Mouse (Mus musculus) neural tube, embryonic 11.5 days (tissue): ENCODE data around the gene Trim17. TPM values are rescaled to one million over a fixed set of nuclear protein-coding genes. Genes with fewer than 3 reads are reported as not detected.

ENCODE experiments used
- ATAC-seq: fragments of 200-750 bp; cut with Nextera tagmentation; 2 replicates; pipeline ENCODE4 v1.8.0; 2017; ENCODE audit warnings: moderate number of reproducible peaks, mild to moderate bottlenecking, moderate TSS enrichment, moderate library complexity; ENCODE audit not compliant: insufficient read depth, low FRiP score, low TSS enrichment
- DNase-seq: peaks from one replicate; pipeline ENCODE4 v3.0.0-alpha.2; 2015; ENCODE audit warnings: low spot score
- H3K27ac ChIP-seq: fragments of 300-500 bp; sonication (generic); 2 replicates; pipeline ENCODE4 v1.5.1; 2014; ENCODE audit warnings: low read depth, mild to moderate bottlenecking, low read length
- H3K27me3 ChIP-seq: fragments of 300-500 bp; sonication (generic); 2 replicates; pipeline ENCODE4 v1.6.1; 2014; ENCODE audit warnings: mild to moderate bottlenecking, low read length, mixed read lengths; ENCODE audit not compliant: control insufficient read depth, insufficient read depth
- H3K36me3 ChIP-seq: fragments of 300-500 bp; sonication (generic); 2 replicates; pipeline ENCODE4 v1.6.1; 2014; ENCODE audit warnings: mild to moderate bottlenecking, low read length, moderate library complexity, mixed read lengths; ENCODE audit not compliant: control insufficient read depth, insufficient read depth
- H3K4me1 ChIP-seq: fragments of 300-500 bp; sonication (generic); 2 replicates; pipeline ENCODE4 v1.6.1; 2014; ENCODE audit warnings: low read length, mixed read lengths; ENCODE audit not compliant: control insufficient read depth, insufficient read depth
- H3K4me2 ChIP-seq: fragments of 300-500 bp; sonication (generic); 2 replicates; pipeline ENCODE4 v1.6.1; 2014; ENCODE audit warnings: low read depth, mild to moderate bottlenecking, moderate library complexity
- H3K4me3 ChIP-seq: fragments of 300-500 bp; sonication (generic); 2 replicates; pipeline ENCODE4 v1.5.1; 2014; ENCODE audit warnings: low read depth, low read length
- H3K9ac ChIP-seq: fragments of 300-500 bp; sonication (generic); 2 replicates; pipeline ENCODE4 v1.6.1; 2014; ENCODE audit warnings: mild to moderate bottlenecking, low read length
- H3K9me3 ChIP-seq: fragments of 300-500 bp; sonication (generic); 2 replicates; pipeline ENCODE4 v1.6.1; 2016; ENCODE audit warnings: low read length; ENCODE audit not compliant: control insufficient read depth
- WGBS: fragments of 180-500 bp; shearing (Covaris S2); extraction: QIAGEN DNeasy Blood & Tissue Kit; methylation state at CpG from one replicate; pipeline ENCODE4 v1.1.7; 2014; 5-methylcytosine and 5-hydroxymethylcytosine counted together
- polyA plus RNA-seq: library from polyadenylated mRNA; unstranded; fragments of >200 nt; fragmentation: Nextera tagmentation; extraction: Ambion mirVana; gene quantifications from 2 replicates; pipeline ENCODE4 v1.2.1, GENCODE M21; 2014

The Trim17 gene
- polyA plus RNA-seq = 0.74 and 0.88 TPM in 2 replicates

GRCm38 (mm10) chr11:58954420-58955142, at the start of gene Trim17, which contains the start of gene Hist3h2a:
TSS of gene Trim17 (plus strand) at chr11:58954685.
TSS of gene Hist3h2a (plus strand) at chr11:58954685.
- WGBS = under 1% methylated on average over 46 of the region's 49 CpGs

GRCm38 (mm10) chr11:58904838-58905237, 49.6 kb upstream of the Trim17 start:
- H3K4me3 ChIP-seq = no peak overlapping the region
- H3K4me1 ChIP-seq = peaks cover 6% of the 10 kb centered on the region; the same call in 1 of the 2 replicates
- H3K36me3 ChIP-seq = no peaks in the 10 kb centered on the region
- H3K9ac ChIP-seq = no peak overlapping the region
- no peaks in the 10 kb centered on the region for H3K9me3 ChIP-seq
- no peaks in the 10 kb centered on the region for H3K27me3 ChIP-seq
- DNase-seq = peak; percentile 32
- no peak for ATAC-seq
- 45% methylated on average over 6 of the region's 6 CpGs for WGBS
- H3K27ac ChIP-seq = no peak overlapping the region
- H3K4me2 ChIP-seq = no peak overlapping the region

More at GRCm38 (mm10) chr11:58954420-58955142, at the start of gene Trim17, which contains the start of gene Hist3h2a:
- H3K27me3 ChIP-seq = no peaks in the 10 kb centered on the region
- DNase-seq (peak; percentile 85), ATAC-seq (peak; percentile 86)
- no peaks in the 10 kb centered on the region for H3K36me3 ChIP-seq
- no peaks in the 10 kb centered on the region for H3K9me3 ChIP-seq
- H3K27ac ChIP-seq = peak within 1 kb of the TSS; percentile 86
- H3K4me1 ChIP-seq = peaks cover 23% of the 10 kb centered on the region
- peak within 1 kb of the TSS; percentile 86 for H3K4me3 ChIP-seq
- H3K4me2 ChIP-seq = peak within 1 kb of the TSS; percentile 89
- H3K9ac ChIP-seq = peak within 1 kb of the TSS; percentile 93

GRCm38 (mm10) chr11:58913776-58914175, 40.7 kb upstream of the Trim17 start:
- ATAC-seq = no peak
- no peak overlapping the region for H3K4me2 ChIP-seq

GRCm38 (mm10) chr11:58914461-58915028, 39.9 kb upstream of the Trim17 start:
- Histone ChIP-seq H3K4me2 (peak overlapping the region; percentile 36), H3K4me1 (no peaks in the 10 kb centered on the region), H3K4me3 (0 out of 2 replicates have a peak overlapping the region, but pooled peaks have one; percentile 19), H3K27ac (no peak overlapping the region), H3K36me3 (no peaks in the 10 kb centered on the region), H3K27me3 (no peaks in the 10 kb centered on the region), H3K9me3 (no peaks in the 10 kb centered on the region), H3K9ac (0 out of 2 replicates have a peak overlapping the region, but pooled peaks have one; percentile 40)
- DNase-seq (peak; percentile 35), ATAC-seq (no peak)
- 21% methylated on average over 17 of the region's 17 CpGs for WGBS

More at GRCm38 (mm10) chr11:58913776-58914175, 40.7 kb upstream of the Trim17 start:
- H3K27me3 ChIP-seq = no peaks in the 10 kb centered on the region
- 83% methylated on average over 1 of the region's 1 CpGs for WGBS
- no peaks in the 10 kb centered on the region for H3K4me1 ChIP-seq
- no peak overlapping the region for H3K9ac ChIP-seq
- no peaks in the 10 kb centered on the region for H3K36me3 ChIP-seq
- no peak overlapping the region for H3K4me3 ChIP-seq
- H3K27ac ChIP-seq = no peak overlapping the region
- H3K9me3 ChIP-seq = no peaks in the 10 kb centered on the region
- DNase-seq = no peak

GRCm38 (mm10) chr11:58916879-58917744, 37.4 kb upstream of the Trim17 start:
- no peak overlapping the region for H3K9ac ChIP-seq
- no peak overlapping the region for H3K4me3 ChIP-seq
- 53% methylated on average over 14 of the region's 14 CpGs for WGBS
- ATAC-seq = no peak
- H3K27me3 ChIP-seq = no peaks in the 10 kb centered on the region
- no peaks in the 10 kb centered on the region for H3K4me1 ChIP-seq
- H3K9me3 ChIP-seq = no peaks in the 10 kb centered on the region
- H3K36me3 ChIP-seq = no peaks in the 10 kb centered on the region
- no peak overlapping the region for H3K27ac ChIP-seq
- peak; percentile 47 for DNase-seq
- H3K4me2 ChIP-seq = no peak overlapping the region

- ATAC-seq (no peak), DNase-seq (no peak)
- 87% methylated on average over 12 of the region's 12 CpGs for WGBS
- no peaks in the 10 kb centered on the region for H3K27me3 ChIP-seq
- no peaks in the 10 kb centered on the region for H3K36me3 ChIP-seq
- H3K9me3 ChIP-seq = no peaks in the 10 kb centered on the region
- H3K4me3 ChIP-seq = no peak within 1 kb of the TSS
- no peaks in the 10 kb centered on the region for H3K4me1 ChIP-seq
- no peak within 1 kb of the TSS for H3K27ac ChIP-seq
- H3K9ac ChIP-seq = no peak within 1 kb of the TSS
- H3K4me2 ChIP-seq = no peak within 1 kb of the TSS
Measured at GRCm38 (mm10) chr11:58917745-58918366, 36.6 kb upstream of the Trim17 start, which contains the start of gene Btnl10. TSS of gene Btnl10 (plus strand) at chr11:58917908.

- H3K36me3 ChIP-seq = no peaks in the 10 kb centered on the region
- no peak overlapping the region for H3K4me2 ChIP-seq
- DNase-seq (no peak), ATAC-seq (no peak)
- no peak overlapping the region for H3K4me3 ChIP-seq
- H3K27ac ChIP-seq = no peak overlapping the region
- no peaks in the 10 kb centered on the region for H3K4me1 ChIP-seq
- no peaks in the 10 kb centered on the region for H3K9me3 ChIP-seq
- 73% methylated on average over 5 of the region's 5 CpGs for WGBS
- H3K27me3 ChIP-seq = no peaks in the 10 kb centered on the region
- H3K9ac ChIP-seq = no peak overlapping the region
Measured at GRCm38 (mm10) chr11:58918759-58919158, 35.7 kb upstream of the Trim17 start.

- DNase-seq (no peak), ATAC-seq (no peak)
- H3K4me2 ChIP-seq = no peak overlapping the region
- H3K27ac ChIP-seq = no peak overlapping the region
- H3K27me3 ChIP-seq = no peaks in the 10 kb centered on the region
- no peaks in the 10 kb centered on the region for H3K4me1 ChIP-seq
- no peaks in the 10 kb centered on the region for H3K36me3 ChIP-seq
- no peak overlapping the region for H3K9ac ChIP-seq
- no peaks in the 10 kb centered on the region for H3K9me3 ChIP-seq
- 84% methylated on average over 9 of the region's 9 CpGs for WGBS
- H3K4me3 ChIP-seq = no peak overlapping the region
Measured at GRCm38 (mm10) chr11:58922420-58922819, 32.1 kb upstream of the Trim17 start.
